Mouse (Mus musculus) heart, postnatal 10 days (tissue): ENCODE data around the gene Proca1. TPM values are rescaled to one million over a fixed set of nuclear protein-coding genes. Genes with fewer than 3 reads are reported as not detected.

Experiments
- DNase-seq, 2 experiments: peaks; one replicate each; pipeline ENCODE4 v3.0.0; 2021
- intact Hi-C: fragments of 180-260 bp; cut with DNase I; formaldehyde crosslinking; loops from one replicate; pipeline ENCODE4 v1.15.1; 2025
- microRNA-seq, 2 experiments: library from miRNA; unstranded; fragments of <30 nt; microRNA quantifications; one replicate each; pipeline ENCODE4 v1.2.0; 2022
- total RNA-seq, 2 experiments: library from RNA; stranded (reverse); gene quantifications; 2 replicates each; pipeline ENCODE4 v1.2.3; 2021

The Proca1 gene
- total RNA-seq, 2 experiments from 2014 or later = 1.5 to 3.1 TPM

GRCm38 (mm10) chr11:78210615-78211014, 17.4 kb downstream of the Proca1 start:
- intact Hi-C loops = no loop called here
- DNase-seq = peak; percentile 18 to 27

GRCm38 (mm10) chr11:78211513-78211912, 18.3 kb downstream of the Proca1 start:
- intact Hi-C loops = no loop called here
- no peak for DNase-seq

GRCm38 (mm10) chr11:78213086-78213817, 20.1 kb downstream of the Proca1 start:
- intact Hi-C loops = no loop called here

GRCm38 (mm10) chr11:78215709-78216317, 22.6 kb downstream of the Proca1 start:
- intact Hi-C loops = no loop called here
- no peak for DNase-seq

More at GRCm38 (mm10) chr11:78213086-78213817, 20.1 kb downstream of the Proca1 start:
- DNase-seq = no peak

GRCm38 (mm10) chr11:78223586-78223985, 30.4 kb downstream of the Proca1 start:
- DNase-seq = no peak
- intact Hi-C loops = no loop called here

- no peak for DNase-seq
- intact Hi-C loops = no loop called here
Observed at GRCm38 (mm10) chr11:78231518-78231917, 38.3 kb downstream of the Proca1 start.

- DNase-seq = peak; percentile 11 to 17
- intact Hi-C loops = no loop called here
Observed at GRCm38 (mm10) chr11:78240193-78240857, 47.1 kb downstream of the Proca1 start.

GRCm38 (mm10) chr11:78245261-78245626, 52.1 kb downstream of the Proca1 start:
- no peak for DNase-seq
- intact Hi-C loops = no loop called here

GRCm38 (mm10) chr11:78245627-78246317, 52.6 kb downstream of the Proca1 start, which contains the start of the genes Sdf2 and Supt6:
TSS of gene Sdf2 (plus strand) at chr11:78245746.
TSS of gene Supt6 (minus strand) at chr11:78245987.
- peak; percentile 93 to 95 for DNase-seq
- intact Hi-C loops = no loop called here

GRCm38 (mm10) chr11:78246318-78247011, 53.3 kb downstream of the Proca1 start:
- intact Hi-C loops = no loop called here
- no peak for DNase-seq

GRCm38 (mm10) chr11:78247012-78247348, 53.8 kb downstream of the Proca1 start:
- DNase-seq = no peak
- intact Hi-C loops = no loop called here

- intact Hi-C loops = no loop called here
- no peak for DNase-seq
Observed at GRCm38 (mm10) chr11:78247727-78248140, 54.5 kb downstream of the Proca1 start.

Small RNA genes within 50 kb of the gene (microRNA-seq; reads per million reads assigned to microRNA genes)
- 0 to 0.24 reads per million in 2 experiments for gene Mir7653

Other genes with a start within 250 kb of the Proca1 start
- gene Phf12, start 210.6 kb upstream of the Proca1 start, total RNA-seq = 10 to 100 TPM; 39.5 to 41.7 TPM
- 1 to 10 TPM; 4.9 to 7.4 TPM for gene Dhrs13, start 161.1 kb upstream of the Proca1 start, total RNA-seq
- gene Flot2, start 155.5 kb upstream of the Proca1 start, total RNA-seq = 10 to 100 TPM; 85.1 to 90.8 TPM
- gene Eral1, start 113.0 kb upstream of the Proca1 start, total RNA-seq = 10 to 100 TPM; 22.8 to 23.6 TPM
- gene Fam222b, start 98.7 kb upstream of the Proca1 start, total RNA-seq = 10 to 100 TPM; 15.0 to 17.0 TPM
- 10 to 100 TPM; 17.5 to 21.0 TPM for gene Traf4, start 27.8 kb upstream of the Proca1 start, total RNA-seq
- gene Nek8, start 16.7 kb upstream of the Proca1 start, total RNA-seq = 1 to 10 TPM; 4.5 to 5.4 TPM
- gene Tlcd1, start 16.7 kb upstream of the Proca1 start, total RNA-seq = 1 to 10 TPM; 9.1 to 9.4 TPM
- gene Rpl23a, start 9.8 kb upstream of the Proca1 start, total RNA-seq = 100 to 1,000 TPM; 965 to 994 TPM
- 10 to 100 TPM; 22.3 to 24.3 TPM for gene Rab34, start 5.0 kb upstream of the Proca1 start, total RNA-seq
- 10 to 100 TPM; 46.4 to 50.6 TPM for gene Sdf2, start 52.4 kb downstream of the Proca1 start, total RNA-seq
- 10 to 100 TPM; 33.7 to 36.6 TPM for gene Supt6, start 52.6 kb downstream of the Proca1 start, total RNA-seq
- gene 2610507B11Rik, start 68.4 kb downstream of the Proca1 start, total RNA-seq = 100 to 1,000 TPM; 180 to 190 TPM
- gene BC030499, start 97.4 kb downstream of the Proca1 start, total RNA-seq = under 1 TPM; 0.57 to 0.67 TPM
- gene Spag5, start 108.1 kb downstream of the Proca1 start, total RNA-seq = 1 to 10 TPM; 8.8 to 9.5 TPM
- 1 to 10 TPM in 1 of 2 experiments, under 1 TPM in 1; 0.81 to 1.1 TPM for gene Aldoc, start 129.6 kb downstream of the Proca1 start, total RNA-seq
- 10 to 100 TPM; 26.4 to 26.8 TPM for gene Pigs, start 135.0 kb downstream of the Proca1 start, total RNA-seq
- 10 to 100 TPM in 1 of 2 experiments, 1 to 10 TPM in 1; 9.0 to 10.1 TPM for gene Unc119, start 150.1 kb downstream of the Proca1 start, total RNA-seq
- gene Foxn1, start 193.2 kb downstream of the Proca1 start, total RNA-seq = not detected
- not detected for gene Slc13a2, start 228.8 kb downstream of the Proca1 start, total RNA-seq